Mouse (Mus musculus): ENCODE measurements at regions not wholly inside any gene's neighbourhood (a gene's known extent, or its start where the extent isn't known, plus 50 kb on each side); places are given as distances from the start of the nearest gene placed in this dataset.

DNA sequence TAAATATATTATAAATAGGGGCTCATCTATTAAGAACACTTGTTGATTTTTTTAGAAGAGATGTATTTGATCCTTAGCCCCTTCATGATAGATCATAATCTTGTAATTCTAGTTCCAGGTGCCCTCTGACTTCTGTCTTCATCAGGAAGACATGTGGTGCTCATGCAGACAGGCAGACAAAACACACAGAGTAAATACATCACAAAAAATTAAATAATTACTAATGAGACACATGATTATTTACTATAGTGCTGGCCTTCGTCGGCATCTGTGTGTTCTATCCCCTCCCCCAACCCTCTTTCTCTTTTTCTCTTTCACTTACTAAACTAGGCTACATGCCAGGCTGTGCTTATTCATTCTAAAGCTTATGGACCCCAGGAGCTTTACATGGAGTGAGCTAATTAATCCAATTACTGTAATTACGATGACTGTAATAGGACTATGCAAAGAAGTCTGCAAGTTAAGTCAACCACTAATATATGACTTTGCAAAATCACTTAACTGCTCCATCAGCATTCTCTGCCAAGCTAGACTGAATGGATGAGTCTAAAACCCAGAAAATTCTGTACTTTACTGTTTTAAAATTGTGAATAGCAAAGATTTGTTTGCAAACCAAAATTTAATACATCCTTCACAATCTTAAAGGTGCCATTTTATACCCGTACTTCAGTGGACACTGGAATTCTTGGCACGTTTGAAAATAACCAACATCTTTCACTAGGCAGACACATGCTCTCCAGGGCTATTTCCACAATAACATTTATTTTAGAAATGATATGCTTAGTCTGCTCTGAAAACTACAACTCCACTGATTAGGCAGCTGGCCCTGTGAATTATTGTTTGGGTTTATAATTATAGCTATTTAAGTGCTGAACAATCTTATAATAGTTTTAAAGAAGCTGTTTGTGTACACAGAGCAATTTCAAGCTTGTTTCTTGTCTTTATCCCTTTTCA lies 659.9 kb downstream of the Slc22a22 start:
- H3K27ac ChIP-seq (ENCODE audit: insufficient read depth, low read depth): no peak overlapping the region
- dilution Hi-C loops (cut with MboI; ENCODE audit: extremely low pct_ligation_motif_present, extremely low pct_unique_long_range_greater_than_20kb, low sequenced_read_pairs) (no loop called here), in situ Hi-C loops (cut with MboI; ENCODE audit: low pct_ligation_motif_present, low pct_unique_long_range_greater_than_20kb, low sequenced_read_pairs) (no loop called here)
- no peaks in the 10 kb centered on the region for H3K27me3 ChIP-seq (replicated peaks)
- H3K4me2 ChIP-seq (ENCODE audit: insufficient read depth, low read depth, poor library complexity, severe bottlenecking): no peak overlapping the region
- no peaks in the 10 kb centered on the region for H3K4me1 ChIP-seq (ENCODE audit: control insufficient read depth in 1 of 2, insufficient read depth in 2 of 2)
- H3K36me3 ChIP-seq (replicated peaks in 1 of 2; ENCODE audit: control insufficient read depth in 1 of 2, insufficient read depth in 1 of 2, low read length in 1 of 2): no peaks in the 10 kb centered on the region
- no peak overlapping the region for H3K9ac ChIP-seq (ENCODE audit: insufficient read depth, low read depth)
- no peaks in the 10 kb centered on the region for H3K79me2 ChIP-seq (replicated peaks; ENCODE audit: control insufficient read depth, extremely low read depth, insufficient read depth, poor library complexity, severe bottlenecking)
- H3K4me3 ChIP-seq (replicated peaks in 1 of 3; ENCODE audit: low read depth in 2 of 3, low read length in 2 of 3, poor library complexity in 1 of 3): no peak overlapping the region
- no peak for DNase-seq (ENCODE audit: extremely low read depth)
- H3K9me3 ChIP-seq (replicated peaks; ENCODE audit: low read length): no peaks in the 10 kb centered on the region
- TF ChIP-seq CHD1 (IDR thresholded peaks at IDR 0.05; ENCODE audit: low read depth, low read length): no peak
- TF ChIP-seq EP300 (IDR thresholded peaks at IDR 0.05; ENCODE audit: low read length): no peak
- no peak for TF ChIP-seq NRF1 (IDR thresholded peaks at IDR 0.05; ENCODE audit: low read depth, low read length)
- no peak for TF ChIP-seq POLR2A (IDR thresholded peaks at IDR 0.05; ENCODE audit: low read depth, low read length)
- TF ChIP-seq MAX (IDR thresholded peaks at IDR 0.05; ENCODE audit: low read length): no peak
- no peak for TF ChIP-seq POLR2AphosphoS2 (IDR thresholded peaks at IDR 0.05; ENCODE audit: low read depth, low read length)
- TF ChIP-seq UBTF (IDR thresholded peaks at IDR 0.05; ENCODE audit: low read depth, low read length): no peak
- no peak for TF ChIP-seq MAFK (IDR thresholded peaks at IDR 0.05; ENCODE audit: insufficient replicate concordance, low read length)
- TF ChIP-seq E2F4 (IDR thresholded peaks at IDR 0.05; ENCODE audit: insufficient replicate concordance, low read depth, low read length): no peak

DNA sequence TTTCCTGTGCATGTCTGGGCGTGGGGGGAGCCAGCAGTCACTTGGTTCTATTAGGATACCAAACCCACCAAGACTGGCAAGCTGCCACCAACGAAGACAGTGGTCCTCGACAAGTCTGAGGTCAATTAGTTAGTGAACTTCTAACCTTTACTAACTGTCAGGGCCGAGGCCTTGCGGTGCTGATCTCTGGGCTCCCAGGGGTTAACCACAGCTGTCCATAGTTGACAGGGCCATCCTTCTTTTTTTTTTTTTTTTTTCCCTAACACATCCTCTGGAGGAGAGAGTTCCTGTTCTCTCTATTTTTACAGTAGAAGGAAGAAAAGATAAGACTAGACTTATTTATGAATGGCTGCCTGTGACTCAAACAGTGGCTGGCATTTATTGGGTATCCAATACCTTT lies 663.5 kb downstream of the Slc22a22 start:
- H3K27ac ChIP-seq (ENCODE audit: insufficient read depth, low read depth): no peak overlapping the region
- no peaks in the 10 kb centered on the region for H3K9me3 ChIP-seq (replicated peaks; ENCODE audit: low read length)
- no peaks in the 10 kb centered on the region for H3K79me2 ChIP-seq (replicated peaks; ENCODE audit: control insufficient read depth, extremely low read depth, insufficient read depth, poor library complexity, severe bottlenecking)
- no peak overlapping the region for H3K4me3 ChIP-seq (replicated peaks in 1 of 3; ENCODE audit: low read depth in 2 of 3, low read length in 2 of 3, poor library complexity in 1 of 3)
- no peak overlapping the region for H3K9ac ChIP-seq (ENCODE audit: insufficient read depth, low read depth)
- in situ Hi-C loops (cut with MboI; ENCODE audit: low pct_ligation_motif_present, low pct_unique_long_range_greater_than_20kb, low sequenced_read_pairs) (no loop called here), dilution Hi-C loops (cut with MboI; ENCODE audit: extremely low pct_ligation_motif_present, extremely low pct_unique_long_range_greater_than_20kb, low sequenced_read_pairs) (no loop called here)
- no peak for TF ChIP-seq UBTF (IDR thresholded peaks at IDR 0.05; ENCODE audit: low read depth, low read length)
- H3K4me1 ChIP-seq (ENCODE audit: control insufficient read depth in 1 of 2, insufficient read depth in 2 of 2): no peaks in the 10 kb centered on the region
- H3K27me3 ChIP-seq (replicated peaks): no peaks in the 10 kb centered on the region
- no peak overlapping the region for H3K4me2 ChIP-seq (ENCODE audit: insufficient read depth, low read depth, poor library complexity, severe bottlenecking)
- no peak for DNase-seq (ENCODE audit: extremely low read depth)
- H3K36me3 ChIP-seq (replicated peaks in 1 of 2; ENCODE audit: control insufficient read depth in 1 of 2, insufficient read depth in 1 of 2, low read length in 1 of 2): no peaks in the 10 kb centered on the region

- dilution Hi-C loops (cut with MboI; ENCODE audit: extremely low pct_ligation_motif_present, extremely low pct_unique_long_range_greater_than_20kb, low sequenced_read_pairs): no loop called here
These were observed 667.3 kb downstream of the Slc22a22 start for GRCm38 (mm10) chr15:56810151-56810550.

More at GRCm38 (mm10) chr15:56810151-56810550, 667.3 kb downstream of the Slc22a22 start:
- TF ChIP-seq RCOR1 (conservative IDR thresholded peaks at IDR 0.05; ENCODE audit: low read depth, low read length): no peak
- no peak for TF ChIP-seq ELF1 (IDR thresholded peaks at IDR 0.05; ENCODE audit: low read depth, low read length)
- TF ChIP-seq IRF4 (IDR thresholded peaks at IDR 0.05; ENCODE audit: low read depth, low read length): no peak
- TF ChIP-seq POLR2AphosphoS2 (IDR thresholded peaks at IDR 0.05; ENCODE audit: low read depth, low read length): no peak
- Histone ChIP-seq H3K4me2 (ENCODE audit: insufficient read depth, low read depth, poor library complexity, severe bottlenecking) (no peak overlapping the region), H3K9ac (ENCODE audit: insufficient read depth, low read depth) (no peak overlapping the region), H3K27ac (ENCODE audit: insufficient read depth, low read depth) (no peak overlapping the region), H3K27me3 (replicated peaks) (no peaks in the 10 kb centered on the region), H3K36me3 (replicated peaks in 1 of 2; ENCODE audit: control insufficient read depth in 1 of 2, insufficient read depth in 1 of 2, low read length in 1 of 2) (no peaks in the 10 kb centered on the region), H3K9me3 (replicated peaks; ENCODE audit: low read length) (no peaks in the 10 kb centered on the region), H3K4me1 (ENCODE audit: control insufficient read depth in 1 of 2, insufficient read depth in 2 of 2) (no peaks in the 10 kb centered on the region), H3K79me2 (replicated peaks; ENCODE audit: control insufficient read depth, extremely low read depth, insufficient read depth, poor library complexity, severe bottlenecking) (no peaks in the 10 kb centered on the region), H3K4me3 (replicated peaks in 1 of 3; ENCODE audit: low read depth in 2 of 3, low read length in 2 of 3, poor library complexity in 1 of 3) (no peak overlapping the region)
- in situ Hi-C loops (cut with MboI; ENCODE audit: low pct_ligation_motif_present, low pct_unique_long_range_greater_than_20kb, low sequenced_read_pairs): no loop called here
- DNase-seq (ENCODE audit: extremely low read depth): no peak
